Mouse (Mus musculus) heart, postnatal 0 days (tissue): ENCODE results near the gene Ifitm3. TPM values are rescaled to one million over a fixed set of nuclear protein-coding genes. Genes with fewer than 3 reads are reported as not detected.
"Not testable (repeated sequence)": the region's sequence is repeated elsewhere in the genome, so short reads cannot be mapped to it uniquely, and the experiment has no call there.

Experiments
- ATAC-seq: fragments of 200-750 bp; cut with Nextera tagmentation; 2 replicates; pipeline ENCODE4 v1.8.0; 2017; ENCODE audit warnings: low read depth, moderate number of reproducible peaks, moderate library complexity; ENCODE audit not compliant: insufficient read depth
- DNase-seq: peaks from one replicate; pipeline ENCODE4 v3.0.0-alpha.2; 2016; ENCODE audit warnings: low spot score
- H3K27ac ChIP-seq: fragments of 300-500 bp; sonication (generic); 2 replicates; pipeline ENCODE4 v1.5.1; 2014; ENCODE audit warnings: low read depth, mild to moderate bottlenecking
- H3K27me3 ChIP-seq: fragments of 300-500 bp; sonication (generic); 2 replicates; pipeline ENCODE4 v1.6.1; 2014; ENCODE audit warnings: low read length, mixed read lengths; ENCODE audit not compliant: control insufficient read depth, insufficient read depth
- H3K36me3 ChIP-seq: fragments of 300-500 bp; sonication (generic); replicated peaks from 2 replicates; pipeline ENCODE4 v1.6.1; 2014; ENCODE audit warnings: low read length, mixed read lengths; ENCODE audit not compliant: control insufficient read depth, insufficient read depth
- H3K4me1 ChIP-seq: fragments of 300-500 bp; sonication (generic); 2 replicates; pipeline ENCODE4 v1.6.1; 2014; ENCODE audit warnings: antibody characterized with exemption; ENCODE audit not compliant: control insufficient read depth, insufficient read depth
- H3K4me2 ChIP-seq: fragments of 300-500 bp; sonication (generic); 2 replicates; pipeline ENCODE4 v1.6.1; 2014; ENCODE audit warnings: low read depth, mild to moderate bottlenecking, low read length, moderate library complexity
- H3K4me3 ChIP-seq: fragments of 300-500 bp; sonication (generic); 2 replicates; pipeline ENCODE4 v1.5.1; 2014; ENCODE audit warnings: low read depth, low read length
- H3K9ac ChIP-seq: fragments of 300-500 bp; sonication (generic); replicated peaks from 2 replicates; pipeline ENCODE4 v1.6.1; 2014; ENCODE audit warnings: low read depth, low read length, mixed read lengths
- H3K9me3 ChIP-seq: fragments of 300-500 bp; sonication (generic); replicated peaks from 2 replicates; pipeline ENCODE4 v1.6.1; 2016; ENCODE audit warnings: low read length; ENCODE audit not compliant: control insufficient read depth
- CTCF ChIP-seq: IDR thresholded peaks from 2 replicates; pipeline ENCODE4 v1.5.1; 2016; ENCODE audit warnings: antibody characterized with exemption, control low read depth, low read depth
- EP300 ChIP-seq: IDR thresholded peaks from 2 replicates; pipeline ENCODE4 v1.6.1; 2016; ENCODE audit warnings: antibody characterized with exemption, low read depth
- WGBS: fragments of 180-500 bp; shearing (Covaris S2); extraction: QIAGEN DNeasy Blood & Tissue Kit; methylation state at CpG from one replicate; pipeline ENCODE4 v1.1.7; 2014; 5-methylcytosine and 5-hydroxymethylcytosine counted together
- polyA plus RNA-seq: library from polyadenylated mRNA; unstranded; fragments of >200 nt; fragmentation: Nextera tagmentation; extraction: Ambion mirVana; gene quantifications from 2 replicates; pipeline ENCODE4 v1.2.1, GENCODE M21; 2015
- total RNA-seq: library from RNA; depleted of rRNA; stranded (reverse); fragments of >200 nt; gene quantifications from 2 replicates; pipeline ENCODE4 v1.2.3, GENCODE M21; 2014; ENCODE audit warnings: low replicate concordance

Gene Ifitm3
- total and polyA plus RNA-seq, 2 experiments from 2014 or later = 148 to 230 TPM

DNA sequence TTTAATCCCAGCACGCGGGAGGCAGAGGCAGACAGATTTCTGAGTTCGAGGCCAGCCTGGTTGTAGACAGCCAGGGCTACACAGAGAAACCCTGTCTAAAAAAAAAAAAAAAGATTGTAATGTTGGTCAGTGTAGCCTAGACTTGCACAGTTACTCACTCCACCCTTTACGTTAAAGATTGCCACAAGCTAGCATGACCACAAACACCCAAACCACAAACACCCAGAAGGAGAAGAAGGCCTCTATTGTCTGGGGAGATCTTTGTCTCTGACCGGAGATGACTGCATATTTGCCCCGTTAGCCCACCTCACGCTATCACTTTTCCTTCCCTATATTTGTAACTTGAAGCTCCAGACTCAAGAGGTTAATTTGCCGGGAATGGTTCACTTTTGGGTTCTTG is 28.9 kb downstream of the Ifitm3 start:
- DNase-seq (no peak), ATAC-seq (no peak)
- H3K4me3 ChIP-seq = no peak overlapping the region
- no peaks in the 10 kb centered on the region for H3K27me3 ChIP-seq
- no peak overlapping the region for H3K27ac ChIP-seq
- no peak overlapping the region for H3K9ac ChIP-seq
- H3K36me3 ChIP-seq = no peaks in the 10 kb centered on the region
- H3K9me3 ChIP-seq = no peaks in the 10 kb centered on the region
- 91% methylated on average over 8 of the region's 8 CpGs for WGBS
- H3K4me1 ChIP-seq = no peaks in the 10 kb centered on the region
- H3K4me2 ChIP-seq = no peak overlapping the region
- TF ChIP-seq EP300 (no peak), CTCF (no peak)

DNA sequence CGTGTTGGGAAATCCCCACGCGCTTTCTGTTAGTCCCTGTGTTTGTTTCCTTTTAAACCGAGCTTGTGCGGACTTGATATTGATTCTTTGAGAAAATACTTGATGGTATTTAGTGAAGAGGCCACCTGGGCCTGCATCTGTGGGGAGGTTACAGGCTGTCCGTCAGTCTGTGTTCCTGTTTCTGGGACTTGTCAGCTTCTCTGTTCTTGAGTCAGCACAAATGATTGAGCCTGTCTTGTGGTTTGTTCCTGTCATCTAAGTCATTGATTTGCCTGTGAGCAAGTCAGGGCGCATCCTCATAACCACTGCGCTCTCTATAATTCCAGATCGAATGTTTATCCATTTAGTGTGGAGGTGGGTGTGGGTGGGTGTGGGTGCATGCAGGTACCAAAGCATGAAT is 33.9 kb downstream of the Ifitm3 start:
- ATAC-seq, H3K4me2 ChIP-seq, H3K36me3 ChIP-seq, H3K9me3 ChIP-seq, DNase-seq, H3K9ac ChIP-seq, H3K4me3 ChIP-seq, H3K27me3 ChIP-seq, H3K27ac ChIP-seq, H3K4me1 ChIP-seq: not testable (repeated sequence)
- 78% methylated on average over 9 of the region's 9 CpGs for WGBS

DNA sequence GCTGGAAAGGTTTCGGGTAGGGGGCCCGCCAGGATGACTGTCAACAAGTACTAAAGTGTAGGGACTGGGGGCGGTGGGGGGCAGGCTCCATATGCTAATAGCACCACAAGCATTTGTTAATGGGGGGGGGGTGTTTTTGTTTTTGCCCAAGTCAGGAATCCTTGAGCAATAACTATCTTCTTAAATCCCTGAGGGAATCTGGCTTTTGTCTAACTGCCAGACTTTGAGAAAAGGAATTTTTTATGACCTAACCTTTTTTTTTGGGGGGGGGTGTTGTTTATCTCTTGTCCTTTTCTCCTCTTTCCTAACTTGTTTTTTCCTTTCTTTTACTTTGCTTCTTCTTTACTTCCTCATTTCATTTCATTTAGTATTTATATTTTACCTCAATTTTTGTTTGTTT is 35.1 kb downstream of the Ifitm3 start:
- no peak for ATAC-seq
- Histone ChIP-seq H3K9me3 (no peaks in the 10 kb centered on the region), H3K4me3 (no peak overlapping the region), H3K9ac (no peak overlapping the region), H3K27me3 (0 out of 2 replicates have a peak, but pooled peaks cover 9% of the 10 kb centered on the region), H3K4me2 (no peak overlapping the region), H3K4me1 (peaks cover 6% of the 10 kb centered on the region; the same call in 1 of the 2 replicates), H3K36me3 (no peaks in the 10 kb centered on the region), H3K27ac (no peak overlapping the region)
- no peak for TF ChIP-seq EP300
- no peak for TF ChIP-seq CTCF
- no peak for DNase-seq
- WGBS = 30% methylated on average over 3 of the region's 3 CpGs

DNA sequence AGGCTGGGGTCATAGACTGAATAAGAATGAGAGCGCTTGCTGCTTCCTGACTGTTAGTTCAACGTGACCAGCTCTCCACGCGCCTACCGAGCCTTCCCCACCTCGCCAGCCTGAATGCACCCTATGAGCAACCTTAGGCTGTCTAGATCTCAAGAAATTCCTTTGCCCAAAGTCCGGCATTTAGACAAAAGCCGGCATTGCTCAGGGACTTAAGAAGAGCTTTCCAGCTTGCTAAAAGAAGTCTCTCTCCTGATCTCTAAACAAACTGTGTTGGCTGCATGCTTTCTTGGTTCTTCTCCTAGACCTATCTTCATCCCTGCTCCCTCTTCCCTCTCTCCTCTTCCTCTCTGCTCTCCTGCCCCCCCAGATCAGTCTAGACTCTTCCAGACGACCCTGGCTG is 35.6 kb downstream of the Ifitm3 start:
- Histone ChIP-seq H3K36me3 (no peaks in the 10 kb centered on the region), H3K4me1 (peaks cover 6% of the 10 kb centered on the region; the same call in 1 of the 2 replicates), H3K4me3 (no peak overlapping the region), H3K27me3 (0 out of 2 replicates have a peak, but pooled peaks cover 11% of the 10 kb centered on the region), H3K9me3 (no peaks in the 10 kb centered on the region), H3K27ac (no peak overlapping the region), H3K9ac (no peak overlapping the region), H3K4me2 (no peak overlapping the region)
- no peak for TF ChIP-seq EP300
- no peak for TF ChIP-seq CTCF
- ATAC-seq = no peak
- no peak for DNase-seq
- 8% methylated on average over 9 of the region's 9 CpGs for WGBS

- 0 out of 2 replicates have a peak, but pooled peaks cover 16% of the 10 kb centered on the region for H3K27me3 ChIP-seq
Observed at GRCm38 (mm10) chr7:140973396-140974165, 37.0 kb downstream of the Ifitm3 start.

More at GRCm38 (mm10) chr7:140973396-140974165, 37.0 kb downstream of the Ifitm3 start:
- Histone ChIP-seq H3K36me3 (no peaks in the 10 kb centered on the region), H3K27ac (no peak overlapping the region), H3K4me2 (no peak overlapping the region), H3K4me1 (peaks cover 6% of the 10 kb centered on the region; the same call in 1 of the 2 replicates), H3K4me3 (no peak overlapping the region), H3K9ac (no peak overlapping the region), H3K9me3 (no peaks in the 10 kb centered on the region)
- WGBS = 51% methylated on average over 14 of the region's 14 CpGs
- DNase-seq = no peak
- no peak for TF ChIP-seq CTCF
- no peak for ATAC-seq
